Mouse (Mus musculus) neutrophil, adult 5-6 weeks (primary cell): ENCODE data around the gene 1810043G02Rik. TPM values are rescaled to one million over a fixed set of nuclear protein-coding genes. Genes with fewer than 3 reads are reported as not detected.

ENCODE experiments used
- ATAC-seq: fragments of 151-379, 151-347 bp; 2 replicates; pipeline ENCODE4 v1.8.0; 2017; ENCODE audit warnings: mild to moderate bottlenecking, moderate TSS enrichment; ENCODE audit not compliant: insufficient number of reproducible peaks, poor library complexity, low FRiP score, severe bottlenecking; ENCODE audit errors: extremely low read depth
- total RNA-seq: library from RNA; stranded (forward); fragments of 200-1000 nt; gene quantifications from 2 replicates; pipeline ENCODE4 v1.2.3, GENCODE M21; 2017

Gene 1810043G02Rik
- total RNA-seq, 1 experiment from 2014 or later, result 9.8 TPM

- no peak for ATAC-seq
Measured at GRCm38 (mm10) chr10:78031987-78032386, 53.7 kb downstream of the 1810043G02Rik start.

Other genes starting within 250 kb of the 1810043G02Rik start
- not detected in 2 replicates for gene Gm18596, start 235.9 kb upstream of the 1810043G02Rik start, total RNA-seq
- gene Gm9736, start 227.2 kb upstream of the 1810043G02Rik start, total RNA-seq, result not detected in 2 replicates
- not detected in 2 replicates for gene Gm3233, start 218.8 kb upstream of the 1810043G02Rik start, total RNA-seq
- gene Gm3238, start 207.2 kb upstream of the 1810043G02Rik start, total RNA-seq, result not detected in 2 replicates
- gene Gm7138, start 201.6 kb upstream of the 1810043G02Rik start, total RNA-seq, result not detected in 2 replicates
- gene Gm3250, start 196.0 kb upstream of the 1810043G02Rik start, total RNA-seq, result not detected in 2 replicates
- not detected in 2 replicates for gene Gm7137, start 190.3 kb upstream of the 1810043G02Rik start, total RNA-seq
- not detected in 2 replicates for gene Gm9639, start 183.4 kb upstream of the 1810043G02Rik start, total RNA-seq
- gene Gm19668, start 179.4 kb upstream of the 1810043G02Rik start, total RNA-seq, result not detected in 2 replicates
- not detected in 2 replicates for gene Gm9507, start 166.7 kb upstream of the 1810043G02Rik start, total RNA-seq
- gene Gm2696, start 163.8 kb upstream of the 1810043G02Rik start, total RNA-seq, result not detected in 2 replicates
- gene Krtap10-4, start 151.4 kb upstream of the 1810043G02Rik start, total RNA-seq, result not detected in 2 replicates
- gene Krtap10-10, start 142.6 kb upstream of the 1810043G02Rik start, total RNA-seq, result not detected in 2 replicates
- not detected in 2 replicates for gene Gm36176, start 131.7 kb upstream of the 1810043G02Rik start, total RNA-seq
- gene Gm10318, start 125.7 kb upstream of the 1810043G02Rik start, total RNA-seq, result not detected in 2 replicates
- gene Gm3285, start 116.5 kb upstream of the 1810043G02Rik start, total RNA-seq, result not detected in 2 replicates
- 0.12 and 0.23 TPM in 2 replicates for gene Lrrc3, start 76.0 kb upstream of the 1810043G02Rik start, total RNA-seq
- 216 and 259 TPM in 2 replicates for gene Trpm2, start 8.0 kb upstream of the 1810043G02Rik start, total RNA-seq
- gene Pfkl, start 31.6 kb downstream of the 1810043G02Rik start, total RNA-seq, result 37.7 and 41.0 TPM in 2 replicates
- gene Dnmt3l, start 63.4 kb downstream of the 1810043G02Rik start, total RNA-seq, result not detected in 2 replicates
- 0.12 and 0.49 TPM in 2 replicates for gene Aire, start 65.1 kb downstream of the 1810043G02Rik start, total RNA-seq
- gene Icosl, start 90.8 kb downstream of the 1810043G02Rik start, total RNA-seq, result 128 and 134 TPM in 2 replicates
- 33.5 and 38.6 TPM in 2 replicates for gene D10Jhu81e, start 191.3 kb downstream of the 1810043G02Rik start, total RNA-seq
- 10.6 and 10.7 TPM in 2 replicates for gene Pwp2, start 206.6 kb downstream of the 1810043G02Rik start, total RNA-seq